Mouse (Mus musculus): Measurements from ENCODE around the gene Ankrd54.

GRCm38 (mm10) chr15:79071117-79072039 is 8.7 kb upstream of the Ankrd54 start:
- TF ChIP-seq EP300 (IDR thresholded peaks at IDR 0.05; ENCODE audit: low read depth) (no peak), CTCF (IDR thresholded peaks at IDR 0.05; ENCODE audit: low read depth) (peak; percentile 88)
